In genomic region chr9:114797329-114798004, GRCm38 (mm10) we compare ENCODE assay signal across 8 mouse cellular contexts. TPM values are rescaled to one million over a fixed set of nuclear protein-coding genes. Genes with fewer than 3 reads are reported as not detected.
DNase-seq lines count a peak whose midpoint lies in the region; ATAC-seq lines count a peak whose summit lies in the region.

No protein-coding gene starts in this region.

- no peak overlapping the region for H3K4me2 ChIP-seq in hindbrain, embryonic 15.5 days

- WGBS in hindbrain, embryonic 15.5 days = 48% methylated on average over 11 of the region's 11 CpGs

- peaks cover 5% of the 10 kb centered on the region for H3K4me1 ChIP-seq in hindbrain, embryonic 15.5 days (replicated peaks)

- ATAC-seq in hindbrain, embryonic 15.5 days (ENCODE audit: low FRiP score, low read depth) = peak; percentile 89

- no peak overlapping the region for H3K4me3 ChIP-seq in hindbrain, embryonic 15.5 days

- peak; percentile 67 for DNase-seq in T-cell, adult 2 months (ENCODE audit: low spot score)
- peak; percentile 78 to 83 for DNase-seq in cerebellum, postnatal 36 days
- DNase-seq in gastrocnemius, adult 18-20 months (ENCODE audit: low spot score) = peak; percentile 87
- peak; percentile 83 to 85 for DNase-seq in layer of hippocampus, postnatal 36 days
- peak; percentile 84 for DNase-seq in lung, postnatal 25 days (ENCODE audit: low spot score)
- DNase-seq in retina, postnatal 1 day = peak; percentile 92
- DNase-seq in thymus, postnatal 4 days = peak; percentile 82

- 0 out of 2 replicates have a peak, but pooled peaks cover 3% of the 10 kb centered on the region for H3K27me3 ChIP-seq in hindbrain, embryonic 15.5 days

- no peaks in the 10 kb centered on the region for H3K36me3 ChIP-seq in hindbrain, embryonic 15.5 days

- no peaks in the 10 kb centered on the region for H3K9me3 ChIP-seq in hindbrain, embryonic 15.5 days

- no peak overlapping the region for H3K9ac ChIP-seq in hindbrain, embryonic 15.5 days

- no peak overlapping the region for H3K27ac ChIP-seq in hindbrain, embryonic 15.5 days (replicated peaks)

RNA-seq across cellular contexts. Expression of gene Cmtm7, which starts 15.8 kb away (rescaled TPM):
- total RNA-seq in gastrocnemius, adult 18-20 months (2021) = 1 to 10 TPM; 3.7 to 7.0 TPM
- polyA plus RNA-seq in hindbrain, embryonic 15.5 days (2015; fragmentation: Nextera tagmentation; extraction: Ambion mirVana) = 11.5 and 16.8 TPM in 2 replicates
- total RNA-seq in layer of hippocampus, postnatal 36 days (2021) = 1 to 10 TPM; 3.5 to 4.5 TPM

RNA-seq across cellular contexts. Expression of gene Cmtm8, which starts 46.5 kb away (rescaled TPM):
- 1 to 10 TPM; 2.0 to 2.3 TPM for total RNA-seq in gastrocnemius, adult 18-20 months (2021)
- 7.5 and 8.6 TPM in 2 replicates for polyA plus RNA-seq in hindbrain, embryonic 15.5 days (2015; fragmentation: Nextera tagmentation; extraction: Ambion mirVana)
- 1 to 10 TPM; 2.4 to 2.7 TPM for total RNA-seq in layer of hippocampus, postnatal 36 days (2021)
